Mouse (Mus musculus) liver, embryonic 15.5 days (tissue): ENCODE measurements around the gene Gm11937. TPM values are rescaled to one million over a fixed set of nuclear protein-coding genes. Genes with fewer than 3 reads are reported as not detected.
"Not testable (repeated sequence)": the region's sequence is repeated elsewhere in the genome, so short reads cannot be mapped to it uniquely, and the experiment has no call there.

ENCODE experiments used
- ATAC-seq: fragments of 200-750 bp; cut with Nextera tagmentation; 2 replicates; pipeline ENCODE4 v1.8.0; 2017; ENCODE audit warnings: moderate number of reproducible peaks, mild to moderate bottlenecking, moderate library complexity; ENCODE audit not compliant: insufficient read depth
- H3K27ac ChIP-seq: fragments of 300-500 bp; sonication (generic); replicated peaks from 2 replicates; pipeline ENCODE4 v1.5.1; 2015; ENCODE audit warnings: mild to moderate bottlenecking, inconsistent platforms
- H3K27me3 ChIP-seq: fragments of 300-500 bp; sonication (generic); 2 replicates; pipeline ENCODE4 v1.6.1; 2015; ENCODE audit warnings: mild to moderate bottlenecking, inconsistent platforms
- H3K36me3 ChIP-seq: fragments of 300-500 bp; sonication (generic); replicated peaks from 2 replicates; pipeline ENCODE4 v1.6.1; 2015; ENCODE audit warnings: moderate library complexity, mild to moderate bottlenecking, inconsistent platforms
- H3K4me1 ChIP-seq: fragments of 300-500 bp; sonication (generic); replicated peaks from 2 replicates; pipeline ENCODE4 v1.6.1; 2015; ENCODE audit warnings: inconsistent platforms
- H3K4me2 ChIP-seq: fragments of 300-500 bp; sonication (generic); 2 replicates; pipeline ENCODE4 v1.6.1; 2015; ENCODE audit warnings: moderate library complexity, mild to moderate bottlenecking, inconsistent platforms
- H3K4me3 ChIP-seq: fragments of 300-500 bp; sonication (generic); replicated peaks from 2 replicates; pipeline ENCODE4 v1.5.1; 2015; ENCODE audit warnings: mild to moderate bottlenecking, inconsistent platforms
- H3K9ac ChIP-seq: fragments of 300-500 bp; sonication (generic); 2 replicates; pipeline ENCODE4 v1.6.1; 2015; ENCODE audit warnings: moderate library complexity, mild to moderate bottlenecking, inconsistent platforms
- H3K9me3 ChIP-seq: fragments of 300-500 bp; sonication (generic); replicated peaks from 2 replicates; pipeline ENCODE4 v1.6.1; 2016; ENCODE audit warnings: inconsistent platforms
- WGBS: fragments of 180-500 bp; shearing (Covaris S2); methylation state at CpG from one replicate; pipeline ENCODE4 v1.1.7; 2015; ENCODE audit warnings: mixed read lengths; ENCODE audit not compliant: insufficient replicate concordance; 5-methylcytosine and 5-hydroxymethylcytosine counted together
- polyA plus RNA-seq: library from polyadenylated mRNA; unstranded; fragments of >200 nt; fragmentation: Nextera tagmentation; extraction: Ambion mirVana; gene quantifications from 2 replicates; pipeline ENCODE4 v1.2.1, GENCODE M21; 2015

Gm11937 gene
- polyA plus RNA-seq, result not detected in 2 replicates

- not testable (repeated sequence) for H3K27me3 ChIP-seq, ATAC-seq, H3K9me3 ChIP-seq, H3K4me3 ChIP-seq, H3K4me2 ChIP-seq, H3K27ac ChIP-seq, H3K9ac ChIP-seq, H3K4me1 ChIP-seq, H3K36me3 ChIP-seq
- WGBS, result 35% methylated on average over 2 of the region's 2 CpGs
These were observed at the start of gene Gm11937 for GRCm38 (mm10) chr11:99610089-99610488. Gene Gm11937, minus strand, starts transcription at chr11:99610189.

- WGBS, result 77% methylated on average over 4 of the region's 4 CpGs
- ATAC-seq, result no peak
- Histone ChIP-seq H3K4me2 (no peak overlapping the region), H3K9ac (no peak overlapping the region), H3K9me3 (no peaks in the 10 kb centered on the region), H3K36me3 (no peaks in the 10 kb centered on the region), H3K27ac (no peak overlapping the region), H3K27me3 (no peaks in the 10 kb centered on the region), H3K4me1 (no peaks in the 10 kb centered on the region), H3K4me3 (no peak overlapping the region)
These were observed 49.3 kb upstream of the Gm11937 start for GRCm38 (mm10) chr11:99659256-99659655.

- H3K9me3 ChIP-seq, H3K4me2 ChIP-seq, H3K36me3 ChIP-seq, H3K27ac ChIP-seq, H3K4me1 ChIP-seq, ATAC-seq, H3K27me3 ChIP-seq, H3K9ac ChIP-seq, H3K4me3 ChIP-seq: not testable (repeated sequence)
- WGBS, result 41% methylated on average over 10 of the region's 10 CpGs
These were observed 48.5 kb upstream of the Gm11937 start, which contains the start of gene Gm11563 for GRCm38 (mm10) chr11:99658467-99659010. Gene Gm11563, minus strand, starts transcription at chr11:99658960.

GRCm38 (mm10) chr11:99657051-99657450 is 47.1 kb upstream of the Gm11937 start:
- no peaks in the 10 kb centered on the region for H3K36me3 ChIP-seq
- H3K9me3 ChIP-seq, result no peaks in the 10 kb centered on the region
- no peaks in the 10 kb centered on the region for H3K27me3 ChIP-seq
- no peak for ATAC-seq
- no peak overlapping the region for H3K4me3 ChIP-seq
- no peak overlapping the region for H3K4me2 ChIP-seq
- no peaks in the 10 kb centered on the region for H3K4me1 ChIP-seq
- 40% methylated on average over 5 of the region's 5 CpGs for WGBS
- H3K9ac ChIP-seq, result no peak overlapping the region
- H3K27ac ChIP-seq, result no peak overlapping the region

GRCm38 (mm10) chr11:99650136-99650535 is 40.1 kb upstream of the Gm11937 start, which contains the start of gene Gm11555:
Gene Gm11555, minus strand, starts transcription at chr11:99650236.
- H3K27ac ChIP-seq, result no peak within 1 kb of the TSS
- 46% methylated on average over 2 of the region's 2 CpGs for WGBS
- ATAC-seq, result no peak
- no peak within 1 kb of the TSS for H3K4me3 ChIP-seq
- H3K9ac ChIP-seq, result no peak within 1 kb of the TSS
- no peaks in the 10 kb centered on the region for H3K27me3 ChIP-seq
- H3K4me1 ChIP-seq, result no peaks in the 10 kb centered on the region
- H3K36me3 ChIP-seq, result no peaks in the 10 kb centered on the region
- no peak within 1 kb of the TSS for H3K4me2 ChIP-seq
- H3K9me3 ChIP-seq, result no peaks in the 10 kb centered on the region

GRCm38 (mm10) chr11:99646444-99646843 is 36.5 kb upstream of the Gm11937 start:
- Histone ChIP-seq H3K4me3 (no peak overlapping the region), H3K9ac (no peak overlapping the region), H3K4me2 (no peak overlapping the region), H3K27ac (no peak overlapping the region), H3K27me3 (no peaks in the 10 kb centered on the region), H3K36me3 (no peaks in the 10 kb centered on the region), H3K4me1 (no peaks in the 10 kb centered on the region), H3K9me3 (no peaks in the 10 kb centered on the region)
- ATAC-seq, result no peak
- WGBS, result 78% methylated on average over 15 of the region's 15 CpGs

- ATAC-seq, result no peak
- no peaks in the 10 kb centered on the region for H3K36me3 ChIP-seq
- 48% methylated on average over 3 of the region's 3 CpGs for WGBS
- H3K9ac ChIP-seq, result no peak overlapping the region
- H3K4me3 ChIP-seq, result no peak overlapping the region
- no peak overlapping the region for H3K27ac ChIP-seq
- no peaks in the 10 kb centered on the region for H3K9me3 ChIP-seq
- no peaks in the 10 kb centered on the region for H3K27me3 ChIP-seq
- H3K4me1 ChIP-seq, result no peaks in the 10 kb centered on the region
- H3K4me2 ChIP-seq, result no peak overlapping the region
These were observed 34.4 kb upstream of the Gm11937 start for GRCm38 (mm10) chr11:99644351-99644750.

- not testable (repeated sequence) for H3K36me3 ChIP-seq, H3K27ac ChIP-seq, ATAC-seq, H3K27me3 ChIP-seq, H3K9ac ChIP-seq, H3K4me2 ChIP-seq, H3K4me3 ChIP-seq, H3K4me1 ChIP-seq, H3K9me3 ChIP-seq
- WGBS, result 51% methylated on average over 9 of the region's 9 CpGs
These were observed 33.7 kb upstream of the Gm11937 start, which contains the start of gene Krtap4-7 for GRCm38 (mm10) chr11:99643635-99644139. Gene Krtap4-7, minus strand, starts transcription at chr11:99644089.

GRCm38 (mm10) chr11:99640926-99641325 is 30.9 kb upstream of the Gm11937 start:
- 12% methylated on average over 1 of the region's 1 CpGs for WGBS
- H3K27ac ChIP-seq, result no peak overlapping the region
- H3K9ac ChIP-seq, result no peak overlapping the region
- no peak overlapping the region for H3K4me2 ChIP-seq
- H3K27me3 ChIP-seq, result no peaks in the 10 kb centered on the region
- no peaks in the 10 kb centered on the region for H3K4me1 ChIP-seq
- H3K9me3 ChIP-seq, result no peaks in the 10 kb centered on the region
- H3K36me3 ChIP-seq, result no peaks in the 10 kb centered on the region
- no peak for ATAC-seq
- no peak overlapping the region for H3K4me3 ChIP-seq

- 55% methylated on average over 1 of the region's 1 CpGs for WGBS
- Histone ChIP-seq H3K27ac (no peak overlapping the region), H3K4me2 (no peak overlapping the region), H3K9ac (no peak overlapping the region), H3K36me3 (no peaks in the 10 kb centered on the region), H3K9me3 (no peaks in the 10 kb centered on the region), H3K4me1 (no peaks in the 10 kb centered on the region), H3K27me3 (no peaks in the 10 kb centered on the region), H3K4me3 (no peak overlapping the region)
- no peak for ATAC-seq
These were observed 27.1 kb upstream of the Gm11937 start for GRCm38 (mm10) chr11:99637086-99637485.

GRCm38 (mm10) chr11:99634653-99635134 is 24.7 kb upstream of the Gm11937 start, which contains the start of gene Krtap4-2:
Gene Krtap4-2, minus strand, starts transcription at chr11:99635084.
- H3K4me1 ChIP-seq, result no peaks in the 10 kb centered on the region
- no peak within 1 kb of the TSS for H3K4me3 ChIP-seq
- no peak for ATAC-seq
- H3K4me2 ChIP-seq, result no peak within 1 kb of the TSS
- no peaks in the 10 kb centered on the region for H3K9me3 ChIP-seq
- H3K27ac ChIP-seq, result no peak within 1 kb of the TSS
- 46% methylated on average over 8 of the region's 8 CpGs for WGBS
- no peak within 1 kb of the TSS for H3K9ac ChIP-seq
- H3K27me3 ChIP-seq, result no peaks in the 10 kb centered on the region
- no peaks in the 10 kb centered on the region for H3K36me3 ChIP-seq

- Histone ChIP-seq H3K36me3 (no peaks in the 10 kb centered on the region), H3K27ac (no peak overlapping the region)
- WGBS, result 33% methylated on average over 2 of the region's 2 CpGs
These were observed 23.3 kb upstream of the Gm11937 start for GRCm38 (mm10) chr11:99633293-99633692.

More at GRCm38 (mm10) chr11:99633293-99633692, 23.3 kb upstream of the Gm11937 start:
- H3K9me3 ChIP-seq, result no peaks in the 10 kb centered on the region
- ATAC-seq, result no peak
- H3K4me2 ChIP-seq, result no peak overlapping the region
- no peak overlapping the region for H3K9ac ChIP-seq
- H3K27me3 ChIP-seq, result no peaks in the 10 kb centered on the region
- H3K4me1 ChIP-seq, result no peaks in the 10 kb centered on the region
- H3K4me3 ChIP-seq, result no peak overlapping the region
